Mouse (Mus musculus): ENCODE measurements around the gene Sbk2. TPM values are rescaled to one million over a fixed set of nuclear protein-coding genes. Genes with fewer than 3 reads are reported as not detected.

Gene Sbk2
- polyA plus RNA-seq, 1 experiment from 2014 or later = not detected

GRCm38 (mm10) chr7:4963527-4963926 is 679 bp downstream of the Sbk2 start:
- ATAC-seq (ENCODE audit: low FRiP score) (no peak), DNase-seq (ENCODE audit: low spot score, missing footprints) (peak; percentile 4)

GRCm38 (mm10) chr7:4957361-4957760 is 6.8 kb downstream of the Sbk2 start:
- Histone ChIP-seq H3K4me3 (ENCODE audit: low read depth, low read length) (no peak overlapping the region), H3K9me3 (ENCODE audit: control insufficient read depth, low read length) (no peaks in the 10 kb centered on the region), H3K27me3 (ENCODE audit: control insufficient read depth, insufficient read depth, low read length) (no peaks in the 10 kb centered on the region), H3K27ac (ENCODE audit: low read depth, low read length) (no peak overlapping the region), H3K4me1 (ENCODE audit: control insufficient read depth, insufficient read depth, low read length) (no peaks in the 10 kb centered on the region), H3K9ac (ENCODE audit: low read length) (no peak overlapping the region), H3K36me3 (ENCODE audit: control insufficient read depth, insufficient read depth, low read length) (no peaks in the 10 kb centered on the region), H3K4me2 (no peak overlapping the region)
- ATAC-seq (ENCODE audit: low FRiP score) (no peak), DNase-seq (ENCODE audit: low spot score, missing footprints) (peak; percentile 8)
- 86% methylated on average over 10 of the region's 10 CpGs for WGBS

More at GRCm38 (mm10) chr7:4963527-4963926, 679 bp downstream of the Sbk2 start:
- no peak overlapping the region for H3K27ac ChIP-seq (ENCODE audit: low read depth, low read length)
- H3K27me3 ChIP-seq (ENCODE audit: control insufficient read depth, insufficient read depth, low read length) = no peaks in the 10 kb centered on the region
- H3K4me1 ChIP-seq (ENCODE audit: control insufficient read depth, insufficient read depth, low read length) = no peaks in the 10 kb centered on the region
- H3K4me3 ChIP-seq (ENCODE audit: low read depth, low read length) = no peak overlapping the region
- no peak overlapping the region for H3K4me2 ChIP-seq
- no peak overlapping the region for H3K9ac ChIP-seq (ENCODE audit: low read length)
- H3K36me3 ChIP-seq (ENCODE audit: control insufficient read depth, insufficient read depth, low read length) = no peaks in the 10 kb centered on the region
- 81% methylated on average over 5 of the region's 5 CpGs for WGBS
- H3K9me3 ChIP-seq (ENCODE audit: control insufficient read depth, low read length) = no peaks in the 10 kb centered on the region

GRCm38 (mm10) chr7:4953815-4954445 is 10.3 kb downstream of the Sbk2 start:
- no peak overlapping the region for H3K9ac ChIP-seq (ENCODE audit: low read length)
- WGBS = 36% methylated on average over 10 of the region's 10 CpGs
- H3K9me3 ChIP-seq (ENCODE audit: control insufficient read depth, low read length) = no peaks in the 10 kb centered on the region

GRCm38 (mm10) chr7:4950561-4951342 is 13.5 kb downstream of the Sbk2 start:
- H3K9ac ChIP-seq (ENCODE audit: low read length) = no peak overlapping the region
- WGBS = 88% methylated on average over 19 of the region's 19 CpGs
- no peak for ATAC-seq (ENCODE audit: low FRiP score)

More at GRCm38 (mm10) chr7:4953815-4954445, 10.3 kb downstream of the Sbk2 start:
- Histone ChIP-seq H3K27ac (ENCODE audit: low read depth, low read length) (no peak overlapping the region), H3K4me2 (no peak overlapping the region), H3K4me1 (ENCODE audit: control insufficient read depth, insufficient read depth, low read length) (no peaks in the 10 kb centered on the region), H3K4me3 (ENCODE audit: low read depth, low read length) (no peak overlapping the region), H3K27me3 (ENCODE audit: control insufficient read depth, insufficient read depth, low read length) (no peaks in the 10 kb centered on the region), H3K36me3 (ENCODE audit: control insufficient read depth, insufficient read depth, low read length) (no peaks in the 10 kb centered on the region)
- no peak for DNase-seq (ENCODE audit: low spot score, missing footprints)
- no peak for ATAC-seq (ENCODE audit: low FRiP score)

GRCm38 (mm10) chr7:4948386-4948785 is 15.8 kb downstream of the Sbk2 start:
- Histone ChIP-seq H3K36me3 (ENCODE audit: control insufficient read depth, insufficient read depth, low read length) (no peaks in the 10 kb centered on the region), H3K27me3 (ENCODE audit: control insufficient read depth, insufficient read depth, low read length) (no peaks in the 10 kb centered on the region), H3K4me1 (ENCODE audit: control insufficient read depth, insufficient read depth, low read length) (0 out of 2 replicates have a peak, but pooled peaks cover 2% of the 10 kb centered on the region), H3K4me3 (ENCODE audit: low read depth, low read length) (no peak overlapping the region), H3K27ac (ENCODE audit: low read depth, low read length) (no peak overlapping the region), H3K4me2 (no peak overlapping the region), H3K9ac (ENCODE audit: low read length) (no peak overlapping the region), H3K9me3 (ENCODE audit: control insufficient read depth, low read length) (no peaks in the 10 kb centered on the region)
- DNase-seq (ENCODE audit: low spot score, missing footprints) = no peak
- no peak for ATAC-seq (ENCODE audit: low FRiP score)
- WGBS = 74% methylated on average over 6 of the region's 6 CpGs

More at GRCm38 (mm10) chr7:4950561-4951342, 13.5 kb downstream of the Sbk2 start:
- Histone ChIP-seq H3K27me3 (ENCODE audit: control insufficient read depth, insufficient read depth, low read length) (no peaks in the 10 kb centered on the region), H3K4me3 (ENCODE audit: low read depth, low read length) (no peak overlapping the region), H3K4me1 (ENCODE audit: control insufficient read depth, insufficient read depth, low read length) (no peaks in the 10 kb centered on the region), H3K27ac (ENCODE audit: low read depth, low read length) (no peak overlapping the region), H3K4me2 (no peak overlapping the region), H3K9me3 (ENCODE audit: control insufficient read depth, low read length) (no peaks in the 10 kb centered on the region), H3K36me3 (ENCODE audit: control insufficient read depth, insufficient read depth, low read length) (no peaks in the 10 kb centered on the region)
- DNase-seq (ENCODE audit: low spot score, missing footprints) = no peak

GRCm38 (mm10) chr7:4947855-4948254 is 16.4 kb downstream of the Sbk2 start:
- no peaks in the 10 kb centered on the region for H3K9me3 ChIP-seq (ENCODE audit: control insufficient read depth, low read length)
- 69% methylated on average over 2 of the region's 2 CpGs for WGBS

GRCm38 (mm10) chr7:4943223-4943815 is 20.9 kb downstream of the Sbk2 start:
- H3K27ac ChIP-seq (ENCODE audit: low read depth, low read length) = no peak overlapping the region
- H3K27me3 ChIP-seq (ENCODE audit: control insufficient read depth, insufficient read depth, low read length) = no peaks in the 10 kb centered on the region
- ATAC-seq (ENCODE audit: low FRiP score) = peak; percentile 81
- peak; percentile 98 for DNase-seq (ENCODE audit: low spot score, missing footprints)
- H3K4me2 ChIP-seq = peak overlapping the region; percentile 38
- H3K36me3 ChIP-seq (ENCODE audit: control insufficient read depth, insufficient read depth, low read length) = no peaks in the 10 kb centered on the region
- no peak overlapping the region for H3K9ac ChIP-seq (ENCODE audit: low read length)
- 18% methylated on average over 15 of the region's 15 CpGs for WGBS
- no peaks in the 10 kb centered on the region for H3K9me3 ChIP-seq (ENCODE audit: control insufficient read depth, low read length)
- 0 out of 2 replicates have a peak, but pooled peaks cover 2% of the 10 kb centered on the region for H3K4me1 ChIP-seq (ENCODE audit: control insufficient read depth, insufficient read depth, low read length)
- H3K4me3 ChIP-seq (ENCODE audit: low read depth, low read length) = peak overlapping the region; percentile 10; the same call in 1 of the 2 replicates

More at GRCm38 (mm10) chr7:4947855-4948254, 16.4 kb downstream of the Sbk2 start:
- Histone ChIP-seq H3K4me3 (ENCODE audit: low read depth, low read length) (no peak overlapping the region), H3K36me3 (ENCODE audit: control insufficient read depth, insufficient read depth, low read length) (no peaks in the 10 kb centered on the region), H3K27me3 (ENCODE audit: control insufficient read depth, insufficient read depth, low read length) (no peaks in the 10 kb centered on the region), H3K4me2 (no peak overlapping the region), H3K4me1 (ENCODE audit: control insufficient read depth, insufficient read depth, low read length) (0 out of 2 replicates have a peak, but pooled peaks cover 2% of the 10 kb centered on the region), H3K27ac (ENCODE audit: low read depth, low read length) (no peak overlapping the region), H3K9ac (ENCODE audit: low read length) (no peak overlapping the region)
- ATAC-seq (ENCODE audit: low FRiP score) = no peak
- no peak for DNase-seq (ENCODE audit: low spot score, missing footprints)

GRCm38 (mm10) chr7:4942673-4943072 is 21.5 kb downstream of the Sbk2 start:
- 0 out of 2 replicates have a peak, but pooled peaks cover 2% of the 10 kb centered on the region for H3K4me1 ChIP-seq (ENCODE audit: control insufficient read depth, insufficient read depth, low read length)
- DNase-seq (ENCODE audit: low spot score, missing footprints) = no peak
- H3K36me3 ChIP-seq (ENCODE audit: control insufficient read depth, insufficient read depth, low read length) = no peaks in the 10 kb centered on the region
- WGBS = 57% methylated on average over 5 of the region's 5 CpGs
- no peak for ATAC-seq (ENCODE audit: low FRiP score)
- H3K4me2 ChIP-seq = no peak overlapping the region
- no peaks in the 10 kb centered on the region for H3K27me3 ChIP-seq (ENCODE audit: control insufficient read depth, insufficient read depth, low read length)
- H3K9ac ChIP-seq (ENCODE audit: low read length) = no peak overlapping the region
- H3K9me3 ChIP-seq (ENCODE audit: control insufficient read depth, low read length) = no peaks in the 10 kb centered on the region
- H3K27ac ChIP-seq (ENCODE audit: low read depth, low read length) = no peak overlapping the region
- H3K4me3 ChIP-seq (ENCODE audit: low read depth, low read length) = no peak overlapping the region
